Mouse (Mus musculus): ENCODE data around the gene Ldhd. TPM values are rescaled to one million over a fixed set of nuclear protein-coding genes. Genes with fewer than 3 reads are reported as not detected.

Ldhd gene
- polyA plus RNA-seq, 1 experiment from 2014 or later: 0.11 TPM

GRCm38 (mm10) chr8:111614786-111615701, 15.1 kb downstream of the Ldhd start:
- Histone ChIP-seq H3K9ac (ENCODE audit: low read length) (no peak overlapping the region), H3K4me3 (ENCODE audit: low read depth, low read length) (no peak overlapping the region), H3K9me3 (ENCODE audit: control insufficient read depth, low read length) (no peaks in the 10 kb centered on the region), H3K36me3 (ENCODE audit: control insufficient read depth, insufficient read depth, low read length) (no peaks in the 10 kb centered on the region), H3K27ac (ENCODE audit: low read depth, low read length) (no peak overlapping the region), H3K4me2 (ENCODE audit: low read depth, low read length, severe bottlenecking) (no peak overlapping the region), H3K4me1 (replicated peaks; ENCODE audit: control insufficient read depth, insufficient read depth, low read length) (no peaks in the 10 kb centered on the region), H3K27me3 (ENCODE audit: control insufficient read depth, insufficient read depth, low read length) (no peaks in the 10 kb centered on the region)
- ATAC-seq (replicated peaks; ENCODE audit: low FRiP score) (no peak), DNase-seq (ENCODE audit: low spot score) (no peak)
- 94% methylated on average over 6 of the region's 6 CpGs for WGBS

GRCm38 (mm10) chr8:111613181-111613580, 17.0 kb downstream of the Ldhd start:
- Histone ChIP-seq H3K9ac (ENCODE audit: low read length) (no peak overlapping the region), H3K4me3 (ENCODE audit: low read depth, low read length) (no peak overlapping the region), H3K27ac (ENCODE audit: low read depth, low read length) (no peak overlapping the region), H3K27me3 (ENCODE audit: control insufficient read depth, insufficient read depth, low read length) (no peaks in the 10 kb centered on the region), H3K4me2 (ENCODE audit: low read depth, low read length, severe bottlenecking) (no peak overlapping the region), H3K4me1 (replicated peaks; ENCODE audit: control insufficient read depth, insufficient read depth, low read length) (no peaks in the 10 kb centered on the region), H3K9me3 (ENCODE audit: control insufficient read depth, low read length) (no peaks in the 10 kb centered on the region), H3K36me3 (ENCODE audit: control insufficient read depth, insufficient read depth, low read length) (no peaks in the 10 kb centered on the region)
- 88% methylated on average over 5 of the region's 5 CpGs for WGBS
- ATAC-seq (replicated peaks; ENCODE audit: low FRiP score) (no peak), DNase-seq (ENCODE audit: low spot score) (no peak)

- no peaks in the 10 kb centered on the region for H3K27me3 ChIP-seq (ENCODE audit: control insufficient read depth, insufficient read depth, low read length)
- ATAC-seq (replicated peaks; ENCODE audit: low FRiP score) (no peak), DNase-seq (ENCODE audit: low spot score) (no peak)
- no peak overlapping the region for H3K4me3 ChIP-seq (ENCODE audit: low read depth, low read length)
- H3K9me3 ChIP-seq (ENCODE audit: control insufficient read depth, low read length): no peaks in the 10 kb centered on the region
- WGBS: 91% methylated on average over 7 of the region's 7 CpGs
- no peaks in the 10 kb centered on the region; the same call in 1 of the 2 replicates for H3K36me3 ChIP-seq (ENCODE audit: control insufficient read depth, insufficient read depth, low read length)
- H3K4me1 ChIP-seq (replicated peaks; ENCODE audit: control insufficient read depth, insufficient read depth, low read length): no peaks in the 10 kb centered on the region
- no peak overlapping the region for H3K27ac ChIP-seq (ENCODE audit: low read depth, low read length)
- no peak overlapping the region for H3K9ac ChIP-seq (ENCODE audit: low read length)
- H3K4me2 ChIP-seq (ENCODE audit: low read depth, low read length, severe bottlenecking): no peak overlapping the region
Observed at GRCm38 (mm10) chr8:111607414-111607813, 22.8 kb downstream of the Ldhd start.

GRCm38 (mm10) chr8:111606961-111607360, 23.2 kb downstream of the Ldhd start:
- WGBS: 92% methylated on average over 9 of the region's 9 CpGs
- no peak overlapping the region for H3K9ac ChIP-seq (ENCODE audit: low read length)
- DNase-seq (ENCODE audit: low spot score) (no peak), ATAC-seq (replicated peaks; ENCODE audit: low FRiP score) (no peak)
- H3K27ac ChIP-seq (ENCODE audit: low read depth, low read length): no peak overlapping the region
- H3K36me3 ChIP-seq (ENCODE audit: control insufficient read depth, insufficient read depth, low read length): no peaks in the 10 kb centered on the region; the same call in 1 of the 2 replicates
- no peaks in the 10 kb centered on the region for H3K27me3 ChIP-seq (ENCODE audit: control insufficient read depth, insufficient read depth, low read length)
- no peak overlapping the region for H3K4me3 ChIP-seq (ENCODE audit: low read depth, low read length)
- no peaks in the 10 kb centered on the region for H3K4me1 ChIP-seq (replicated peaks; ENCODE audit: control insufficient read depth, insufficient read depth, low read length)
- no peaks in the 10 kb centered on the region for H3K9me3 ChIP-seq (ENCODE audit: control insufficient read depth, low read length)
- no peak overlapping the region for H3K4me2 ChIP-seq (ENCODE audit: low read depth, low read length, severe bottlenecking)

DNA sequence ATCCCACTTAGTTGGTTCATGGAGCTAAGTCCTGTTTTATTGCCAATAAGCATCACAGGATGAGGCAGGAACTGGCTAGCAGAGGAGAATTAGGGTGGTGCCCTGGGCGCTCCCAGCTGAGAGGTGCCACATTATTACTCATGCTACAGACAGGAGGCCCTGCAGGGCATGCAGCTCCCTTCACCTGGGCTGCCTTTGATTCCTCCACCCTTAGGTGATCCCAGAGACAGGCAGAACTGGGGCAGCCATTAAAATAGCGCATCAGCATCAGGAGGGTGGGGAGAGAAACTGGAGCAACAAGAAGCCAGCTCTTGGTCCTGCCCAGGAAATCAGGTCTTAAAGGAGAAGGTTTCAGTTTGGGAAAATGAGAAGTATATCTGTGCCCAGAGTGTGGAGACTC, 25.2 kb downstream of the Ldhd start:
- H3K4me3 ChIP-seq (ENCODE audit: low read depth, low read length): no peak overlapping the region
- H3K4me2 ChIP-seq (ENCODE audit: low read depth, low read length, severe bottlenecking): no peak overlapping the region
- H3K27ac ChIP-seq (ENCODE audit: low read depth, low read length): no peak overlapping the region
- no peak overlapping the region for H3K9ac ChIP-seq (ENCODE audit: low read length)
- H3K27me3 ChIP-seq (ENCODE audit: control insufficient read depth, insufficient read depth, low read length): no peaks in the 10 kb centered on the region
- H3K9me3 ChIP-seq (ENCODE audit: control insufficient read depth, low read length): no peaks in the 10 kb centered on the region
- 90% methylated on average over 2 of the region's 2 CpGs for WGBS
- no peaks in the 10 kb centered on the region for H3K4me1 ChIP-seq (replicated peaks; ENCODE audit: control insufficient read depth, insufficient read depth, low read length)
- ATAC-seq (replicated peaks; ENCODE audit: low FRiP score) (no peak), DNase-seq (ENCODE audit: low spot score) (no peak)
- H3K36me3 ChIP-seq (ENCODE audit: control insufficient read depth, insufficient read depth, low read length): no peaks in the 10 kb centered on the region; the same call in 1 of the 2 replicates

DNA sequence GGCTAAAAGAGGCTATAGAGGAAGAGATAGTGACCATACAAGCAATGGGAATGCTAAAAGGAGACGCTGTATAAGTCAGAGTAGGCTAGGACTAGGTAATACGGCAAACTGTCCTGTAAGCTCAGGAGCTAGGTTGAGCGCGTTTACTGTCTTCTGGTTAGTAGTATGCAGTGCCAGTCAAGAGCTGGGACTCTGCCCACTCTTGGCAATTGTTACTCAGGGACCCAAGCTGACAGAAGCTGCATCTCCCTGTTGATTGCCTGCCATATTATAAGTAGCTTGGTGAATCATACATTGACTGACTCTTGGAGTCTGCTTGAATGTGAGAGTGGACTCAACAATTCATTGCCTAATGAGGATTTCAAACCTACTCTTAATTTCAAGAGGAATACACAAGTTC, 28.1 kb downstream of the Ldhd start:
- no peaks in the 10 kb centered on the region for H3K9me3 ChIP-seq (ENCODE audit: control insufficient read depth, low read length)
- no peak overlapping the region for H3K4me2 ChIP-seq (ENCODE audit: low read depth, low read length, severe bottlenecking)
- H3K36me3 ChIP-seq (ENCODE audit: control insufficient read depth, insufficient read depth, low read length): no peaks in the 10 kb centered on the region; the same call in 1 of the 2 replicates
- H3K27me3 ChIP-seq (ENCODE audit: control insufficient read depth, insufficient read depth, low read length): no peaks in the 10 kb centered on the region
- no peaks in the 10 kb centered on the region for H3K4me1 ChIP-seq (replicated peaks; ENCODE audit: control insufficient read depth, insufficient read depth, low read length)
- no peak overlapping the region for H3K9ac ChIP-seq (ENCODE audit: low read length)
- ATAC-seq (replicated peaks; ENCODE audit: low FRiP score) (no peak), DNase-seq (ENCODE audit: low spot score) (no peak)
- WGBS: over 99% methylated on average over 4 of the region's 4 CpGs
- no peak overlapping the region for H3K27ac ChIP-seq (ENCODE audit: low read depth, low read length)
- no peak overlapping the region for H3K4me3 ChIP-seq (ENCODE audit: low read depth, low read length)

- Histone ChIP-seq H3K36me3 (ENCODE audit: control insufficient read depth, insufficient read depth, low read length) (no peaks in the 10 kb centered on the region; the same call in 1 of the 2 replicates), H3K4me1 (replicated peaks; ENCODE audit: control insufficient read depth, insufficient read depth, low read length) (0 out of 2 replicates have a peak, but pooled peaks cover 2% of the 10 kb centered on the region), H3K9ac (ENCODE audit: low read length) (no peak overlapping the region), H3K4me3 (ENCODE audit: low read depth, low read length) (no peak overlapping the region), H3K4me2 (ENCODE audit: low read depth, low read length, severe bottlenecking) (no peak overlapping the region), H3K27me3 (ENCODE audit: control insufficient read depth, insufficient read depth, low read length) (no peaks in the 10 kb centered on the region), H3K9me3 (ENCODE audit: control insufficient read depth, low read length) (no peaks in the 10 kb centered on the region), H3K27ac (ENCODE audit: low read depth, low read length) (no peak overlapping the region)
- ATAC-seq (replicated peaks; ENCODE audit: low FRiP score) (no peak), DNase-seq (ENCODE audit: low spot score) (no peak)
- 80% methylated on average over 9 of the region's 9 CpGs for WGBS
Observed at GRCm38 (mm10) chr8:111599707-111600444, 30.3 kb downstream of the Ldhd start.

DNA sequence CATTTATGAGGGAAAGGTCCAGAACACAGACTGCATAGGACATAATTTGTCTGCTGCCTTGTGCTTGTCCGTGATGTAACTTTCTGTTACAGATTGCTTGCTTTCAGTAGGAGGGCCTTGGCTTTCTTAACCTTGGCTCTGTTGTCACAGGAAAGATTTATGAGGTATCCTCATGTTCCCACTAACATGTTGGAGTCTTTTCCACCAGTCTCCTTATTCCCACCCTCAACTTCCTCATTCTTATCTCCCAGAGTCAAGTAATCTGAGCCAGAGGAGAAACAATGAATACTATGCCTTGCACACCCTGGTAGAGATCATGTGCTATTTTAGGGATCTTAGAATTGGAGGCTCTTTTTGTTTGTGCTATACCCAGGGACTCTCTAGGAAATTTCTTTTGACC, 32.9 kb downstream of the Ldhd start:
- no peak overlapping the region for H3K4me2 ChIP-seq (ENCODE audit: low read depth, low read length, severe bottlenecking)
- 0 out of 2 replicates have a peak, but pooled peaks cover 3% of the 10 kb centered on the region for H3K4me1 ChIP-seq (replicated peaks; ENCODE audit: control insufficient read depth, insufficient read depth, low read length)
- no peak for DNase-seq (ENCODE audit: low spot score)
- no peaks in the 10 kb centered on the region for H3K9me3 ChIP-seq (ENCODE audit: control insufficient read depth, low read length)
- no peak overlapping the region for H3K9ac ChIP-seq (ENCODE audit: low read length)
- 78% methylated on average over 1 of the region's 1 CpGs for WGBS
- no peak overlapping the region for H3K27ac ChIP-seq (ENCODE audit: low read depth, low read length)
- no peaks in the 10 kb centered on the region for H3K27me3 ChIP-seq (ENCODE audit: control insufficient read depth, insufficient read depth, low read length)
- no peaks in the 10 kb centered on the region for H3K36me3 ChIP-seq (ENCODE audit: control insufficient read depth, insufficient read depth, low read length)
- no peak for ATAC-seq (replicated peaks; ENCODE audit: low FRiP score)
- H3K4me3 ChIP-seq (ENCODE audit: low read depth, low read length): no peak overlapping the region
